Mouse (Mus musculus) skeletal muscle tissue, adult 2 months (tissue): ENCODE measurements around the gene Shcbp1l.
"Not testable (repeated sequence)": the region's sequence is repeated elsewhere in the genome, so short reads cannot be mapped to it uniquely, and the experiment has no call there.

Source experiments
- DNase-seq: peaks from one replicate; pipeline ENCODE4 v3.0.0-alpha.2; 2012; ENCODE audit warnings: low read depth, low spot score

Shcbp1l gene

GRCm38 (mm10) chr1:153424770-153425584, at the start of gene Shcbp1l:
TSS of gene Shcbp1l (plus strand) at chr1:153425162.
- peak; percentile 36 for DNase-seq

DNA sequence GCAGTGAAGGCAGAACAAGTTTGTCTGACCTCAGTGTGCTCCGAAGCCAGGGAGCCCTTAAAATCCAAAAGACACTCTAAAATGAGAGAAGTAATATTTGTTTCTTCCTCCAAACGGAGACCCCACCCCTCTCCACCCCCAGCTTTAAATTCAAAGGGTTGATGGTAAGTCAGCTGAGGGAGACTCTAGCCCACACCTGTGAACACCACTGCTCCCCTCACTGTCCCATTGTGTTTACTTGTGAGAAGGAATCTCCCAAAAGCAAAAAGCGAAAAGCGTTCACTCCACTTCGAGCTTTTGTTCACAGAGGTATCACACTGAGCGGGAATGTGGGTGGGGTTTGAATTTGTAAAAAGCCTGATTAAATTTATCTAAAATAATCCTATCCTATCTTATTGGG, 48.5 kb upstream of the Shcbp1l start:
- DNase-seq: no peak

- no peak for DNase-seq
Measured at GRCm38 (mm10) chr1:153378587-153378986, 46.4 kb upstream of the Shcbp1l start.

DNA sequence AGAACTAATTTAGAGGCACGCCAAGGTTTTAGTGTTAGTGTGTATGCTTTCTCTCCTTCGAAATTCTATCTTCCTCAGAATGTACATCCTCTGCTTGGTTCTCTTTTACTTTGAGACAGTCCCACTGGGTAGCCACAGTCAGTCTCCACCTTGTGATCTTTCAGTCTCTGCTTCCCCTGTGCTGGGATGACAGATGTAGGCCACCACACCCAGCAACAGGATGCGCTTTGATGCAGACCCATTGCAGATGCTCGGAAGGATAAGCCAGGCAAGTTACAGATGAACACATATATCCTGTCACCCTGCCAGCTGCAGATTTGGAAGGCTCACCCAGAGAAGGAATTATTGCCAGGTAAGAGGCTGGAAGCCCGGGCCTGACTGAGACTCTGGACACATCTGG, 45.1 kb upstream of the Shcbp1l start:
- no peak for DNase-seq

DNA sequence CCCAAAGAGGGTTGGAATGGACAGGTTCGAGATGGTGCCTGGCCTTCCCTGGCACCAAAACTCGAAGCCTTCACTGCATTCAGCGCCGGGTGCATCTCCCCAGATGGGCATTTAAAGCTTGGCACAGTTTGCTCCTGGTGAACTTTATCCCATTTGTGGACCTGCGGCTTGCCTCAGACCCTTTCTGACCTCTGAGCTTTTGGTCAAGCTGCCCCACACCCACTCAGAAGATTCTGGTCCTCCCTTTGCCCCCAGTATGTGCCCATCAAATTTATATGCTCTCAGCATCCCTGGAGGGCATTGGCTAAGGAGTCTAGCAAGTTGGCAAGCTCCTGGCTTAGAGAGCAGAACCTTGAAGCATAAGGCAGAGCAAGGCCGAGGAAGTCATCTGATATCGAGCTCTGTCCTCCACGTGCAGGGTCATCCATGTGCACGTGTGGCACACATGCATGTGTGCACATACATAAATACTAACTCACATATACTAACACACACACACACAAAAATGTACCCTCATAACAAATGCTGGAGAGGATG, 44.1 kb upstream of the Shcbp1l start:
- DNase-seq: no peak

GRCm38 (mm10) chr1:153385081-153385480, 39.9 kb upstream of the Shcbp1l start:
- no peak for DNase-seq

DNA sequence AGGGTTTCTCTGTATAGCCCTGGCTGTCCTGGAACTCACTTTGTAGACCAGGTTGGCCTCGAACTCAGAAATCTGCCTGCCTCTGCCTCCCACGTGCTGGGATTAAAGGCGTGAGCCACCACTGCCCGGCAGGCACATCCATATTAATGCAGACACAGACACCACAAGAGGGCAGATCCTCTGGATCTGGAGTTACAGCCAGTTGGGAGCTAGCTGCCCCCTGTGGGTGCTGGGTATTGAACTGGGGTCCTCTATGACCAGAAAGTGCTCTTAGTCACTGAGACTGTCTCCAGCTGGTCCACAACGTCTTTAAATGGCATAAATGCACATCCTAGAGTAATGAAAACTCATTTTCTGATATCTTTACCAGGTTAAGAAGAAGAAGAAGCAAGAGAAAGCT, 39.3 kb upstream of the Shcbp1l start:
- DNase-seq: not testable (repeated sequence)

DNA sequence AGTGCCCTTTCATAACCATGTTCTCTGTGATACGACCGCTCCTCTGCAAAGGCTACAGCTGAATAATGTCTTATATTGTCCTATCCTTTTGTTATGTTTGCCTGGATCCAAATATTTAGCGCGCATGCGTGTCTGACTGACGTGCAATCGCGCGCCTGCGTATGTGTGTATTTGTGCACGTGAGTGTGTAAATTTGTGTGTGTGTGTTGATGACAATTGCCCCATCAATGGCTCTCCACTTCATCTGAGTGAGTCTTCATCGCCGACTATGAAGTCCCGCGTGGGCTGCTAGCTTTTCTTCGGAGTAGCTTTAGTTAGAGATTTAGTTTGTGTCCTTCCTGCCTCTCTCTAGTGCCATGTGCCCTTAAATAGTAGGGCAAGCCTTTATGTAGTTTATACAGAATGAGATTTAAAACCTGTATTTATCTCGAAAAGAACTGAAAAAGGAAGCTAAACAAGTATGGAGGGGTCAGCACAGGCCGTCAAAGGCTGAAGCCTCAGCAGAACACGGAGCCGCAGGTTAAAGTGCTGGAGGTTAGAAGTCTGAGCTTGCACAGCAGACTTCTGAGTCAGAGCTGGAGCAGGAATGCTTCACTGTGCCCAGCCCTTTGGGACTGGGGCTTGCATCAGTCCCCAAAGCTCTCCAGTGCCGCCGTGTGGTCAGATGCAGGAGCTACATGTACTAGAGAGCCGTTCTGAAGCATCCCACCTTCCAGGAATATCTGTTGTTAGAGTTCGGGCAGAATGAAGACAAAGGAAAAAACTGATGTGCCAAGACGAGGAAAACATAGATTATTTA, 38.5 kb upstream of the Shcbp1l start:
- peak; percentile 81 for DNase-seq

- DNase-seq: not testable (repeated sequence)
Measured at GRCm38 (mm10) chr1:153395706-153396105, 29.3 kb upstream of the Shcbp1l start.

- DNase-seq: peak; percentile 74
Measured at GRCm38 (mm10) chr1:153401765-153402164, 23.2 kb upstream of the Shcbp1l start.

DNA sequence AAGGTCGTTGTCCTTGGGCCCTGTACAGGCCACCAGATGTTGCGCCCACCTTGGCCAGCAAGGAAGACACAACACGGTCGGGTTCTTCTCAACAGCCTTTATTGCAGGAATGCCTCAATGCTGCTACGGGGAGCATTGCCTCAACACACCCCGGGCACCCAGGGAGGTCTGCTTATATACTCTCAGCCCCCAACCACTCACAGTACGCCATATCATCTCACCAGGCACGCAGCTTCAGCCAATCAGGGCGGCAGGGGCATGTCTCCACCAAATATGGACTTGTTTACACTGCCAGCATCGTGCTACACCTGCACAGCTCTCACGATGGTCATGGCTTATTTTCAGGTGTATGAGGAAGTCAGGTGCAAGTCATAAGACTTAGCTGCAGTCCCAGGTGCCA, 17.3 kb upstream of the Shcbp1l start:
- DNase-seq: not testable (repeated sequence)

DNA sequence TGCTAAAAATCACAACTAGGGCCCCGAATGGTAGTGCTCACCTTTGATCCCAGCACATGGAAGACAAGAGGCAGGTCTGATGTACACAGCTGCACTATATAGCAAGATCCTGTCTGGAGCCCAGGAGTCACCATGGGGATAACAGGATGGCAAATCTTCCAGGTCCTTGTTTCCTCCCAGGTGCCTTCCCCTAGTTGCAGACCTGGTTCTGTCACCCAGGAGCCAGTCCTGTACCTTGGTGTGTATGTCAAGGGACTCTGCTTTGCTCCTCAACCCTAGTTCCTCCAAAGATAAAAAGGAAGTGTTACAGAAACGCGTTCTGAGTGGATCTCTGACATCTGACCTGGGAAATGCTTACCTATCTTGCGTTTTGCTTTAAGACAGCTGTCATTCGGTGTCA, 16.7 kb upstream of the Shcbp1l start:
- DNase-seq: not testable (repeated sequence)

GRCm38 (mm10) chr1:153410915-153411314, 14.0 kb upstream of the Shcbp1l start:
- not testable (repeated sequence) for DNase-seq

DNA sequence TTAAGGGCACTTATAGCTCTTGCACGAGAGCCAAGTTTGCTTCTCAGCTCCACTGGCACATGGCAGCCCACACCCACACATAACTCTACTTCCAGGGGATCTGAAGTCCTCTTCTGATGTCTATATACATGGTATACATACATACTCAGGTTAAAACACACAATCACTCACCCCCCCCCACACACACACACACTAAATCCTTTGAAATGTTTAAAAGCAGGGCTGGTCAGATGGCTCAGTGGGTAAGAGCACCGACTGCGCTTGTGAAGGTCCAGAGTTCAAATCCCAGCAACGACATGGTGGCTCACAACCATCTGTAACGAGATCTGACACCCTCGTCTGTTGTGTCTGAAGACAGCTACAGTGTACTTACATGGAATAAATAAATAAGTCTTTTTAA, 13.2 kb upstream of the Shcbp1l start:
- DNase-seq: no peak

GRCm38 (mm10) chr1:153412663-153413396, 12.1 kb upstream of the Shcbp1l start:
- DNase-seq: not testable (repeated sequence)

DNA sequence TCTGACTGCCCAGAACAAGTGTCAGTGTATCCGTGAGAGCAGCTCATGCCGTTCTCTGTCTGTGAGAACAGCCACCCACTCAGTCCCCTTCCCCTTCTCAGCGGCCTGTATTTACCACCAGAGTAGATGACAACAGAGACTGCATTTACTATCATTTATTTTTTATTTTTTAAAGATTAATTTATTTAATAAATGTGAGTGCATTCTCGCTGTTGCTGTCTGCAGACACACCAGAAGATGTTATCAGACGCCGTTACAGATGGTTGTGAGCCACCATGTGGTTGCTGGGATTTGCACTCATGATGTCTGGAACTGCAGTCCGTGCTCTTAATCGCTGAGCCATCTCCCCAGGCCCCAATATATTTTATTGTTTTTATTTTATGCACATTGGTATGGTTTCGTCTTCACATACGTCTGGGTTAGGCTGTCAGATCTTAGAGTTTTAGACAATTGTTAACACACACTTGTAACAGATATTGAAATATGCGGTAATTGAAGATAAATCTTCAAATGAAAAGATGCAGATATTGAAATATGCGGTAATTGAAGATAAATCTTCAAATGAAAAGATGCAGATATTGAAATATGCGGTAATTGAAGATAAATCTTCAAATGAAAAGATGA, 11.5 kb upstream of the Shcbp1l start:
- DNase-seq: not testable (repeated sequence)

- peak; percentile 27 for DNase-seq
Measured at GRCm38 (mm10) chr1:153414114-153414723, 10.7 kb upstream of the Shcbp1l start.

GRCm38 (mm10) chr1:153414962-153415361, 10.0 kb upstream of the Shcbp1l start:
- DNase-seq: peak; percentile 35

GRCm38 (mm10) chr1:153415742-153416141, 9.2 kb upstream of the Shcbp1l start:
- DNase-seq: not testable (repeated sequence)

DNA sequence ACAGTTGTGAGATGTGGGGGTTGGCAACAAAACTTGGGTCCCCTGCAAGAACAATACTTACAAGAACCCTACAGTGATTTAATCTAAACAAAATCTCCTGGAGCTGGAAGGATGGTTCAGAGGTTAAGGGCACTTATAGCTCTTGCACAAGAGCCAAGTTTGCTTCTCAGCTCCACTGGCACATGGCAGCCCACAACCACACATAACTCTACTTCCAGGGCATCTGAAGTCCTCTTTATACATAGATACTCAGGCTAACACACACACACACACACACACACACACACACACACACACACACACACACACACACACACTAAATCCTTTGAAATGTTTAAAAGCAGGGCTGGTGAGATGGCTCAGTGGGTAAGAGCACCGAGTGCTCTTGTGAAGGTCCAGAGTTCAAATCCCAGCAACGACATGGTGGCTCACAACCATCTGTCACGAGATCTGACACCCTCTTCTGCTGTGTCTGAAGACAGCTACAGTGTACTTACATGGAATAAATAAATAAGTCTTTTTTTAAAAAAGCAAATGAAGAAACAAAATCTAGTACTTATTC, 8.6 kb upstream of the Shcbp1l start:
- not testable (repeated sequence) for DNase-seq
